Mouse (Mus musculus): ENCODE results near the gene Tmem176b. TPM values are rescaled to one million over a fixed set of nuclear protein-coding genes. Genes with fewer than 3 reads are reported as not detected.
A peak's percentile ranks its signal among the peaks of the same experiment; 100 is the strongest.

Gene Tmem176b
- polyA plus RNA-seq, 1 experiment from 2014 or later = 57.7 TPM

DNA sequence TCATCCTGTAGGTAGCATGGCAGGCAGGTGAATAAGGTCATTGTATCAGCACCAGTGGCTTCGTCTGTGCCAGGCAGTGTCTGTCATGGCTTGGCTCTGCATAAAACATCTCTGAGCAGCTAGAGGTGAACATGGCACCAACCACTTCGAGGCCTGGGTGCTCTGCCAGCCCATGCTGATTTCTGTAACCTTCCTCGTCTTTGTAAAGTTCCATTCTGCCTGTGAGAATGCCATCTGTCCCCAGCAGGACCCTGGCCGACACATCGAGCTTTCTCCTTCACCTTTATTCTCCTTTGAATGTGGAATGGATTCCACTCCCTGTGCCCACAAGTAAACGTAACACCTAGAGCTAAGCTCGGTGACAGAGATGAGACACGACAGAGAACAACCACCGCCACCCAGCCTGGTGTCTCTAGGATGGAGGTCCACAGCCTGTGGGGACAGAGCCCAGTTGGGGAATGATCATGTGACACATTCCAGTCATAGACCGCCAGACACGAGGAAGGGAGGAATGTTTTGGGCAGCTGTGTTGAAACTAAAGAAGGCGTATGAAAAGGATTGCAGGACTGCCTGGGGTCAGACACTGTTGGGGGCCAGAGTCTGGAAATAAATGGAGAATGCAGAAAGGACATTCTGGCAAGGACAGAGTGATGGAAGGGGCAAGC is 20.5 kb upstream of the Tmem176b start:
- Histone ChIP-seq H3K4me3 (no peak overlapping the region), H3K4me1 (peaks cover 13% of the 10 kb centered on the region), H3K9me3 (replicated peaks) (no peaks in the 10 kb centered on the region), H3K36me3 (no peaks in the 10 kb centered on the region), H3K27ac (no peak overlapping the region), H3K27me3 (ENCODE audit: low read depth, poor library complexity, severe bottlenecking) (no peaks in the 10 kb centered on the region)
- WGBS = 89% methylated on average over 12 of the region's 12 CpGs
- no peak for DNase-seq (ENCODE audit: low spot score)

DNA sequence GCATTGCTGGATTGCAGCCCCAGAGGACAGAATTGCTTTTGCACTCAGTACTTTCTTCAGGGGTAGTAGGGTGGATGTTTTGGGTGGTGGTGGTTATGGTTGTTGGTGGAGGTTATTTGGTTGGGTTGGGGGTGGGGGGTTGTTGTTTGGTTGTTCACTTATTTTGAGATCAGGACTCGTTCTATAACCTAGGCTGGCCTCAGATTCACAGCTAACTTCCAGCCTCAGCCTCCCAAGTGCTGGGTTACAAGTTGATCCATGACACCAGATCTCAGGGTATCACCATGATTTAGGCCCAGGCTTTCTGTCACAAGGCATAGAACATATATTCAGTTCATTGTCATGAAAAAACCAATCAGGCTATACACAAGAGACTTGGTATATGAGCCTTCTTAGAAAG is 19.6 kb upstream of the Tmem176b start:
- H3K9me3 ChIP-seq (replicated peaks) = no peaks in the 10 kb centered on the region
- H3K36me3 ChIP-seq = no peaks in the 10 kb centered on the region
- no peak overlapping the region for H3K4me3 ChIP-seq
- H3K4me1 ChIP-seq = peaks cover 13% of the 10 kb centered on the region
- 96% methylated on average over 1 of the region's 1 CpGs for WGBS
- no peaks in the 10 kb centered on the region for H3K27me3 ChIP-seq (ENCODE audit: low read depth, poor library complexity, severe bottlenecking)
- H3K27ac ChIP-seq = no peak overlapping the region
- no peak for DNase-seq (ENCODE audit: low spot score)

DNA sequence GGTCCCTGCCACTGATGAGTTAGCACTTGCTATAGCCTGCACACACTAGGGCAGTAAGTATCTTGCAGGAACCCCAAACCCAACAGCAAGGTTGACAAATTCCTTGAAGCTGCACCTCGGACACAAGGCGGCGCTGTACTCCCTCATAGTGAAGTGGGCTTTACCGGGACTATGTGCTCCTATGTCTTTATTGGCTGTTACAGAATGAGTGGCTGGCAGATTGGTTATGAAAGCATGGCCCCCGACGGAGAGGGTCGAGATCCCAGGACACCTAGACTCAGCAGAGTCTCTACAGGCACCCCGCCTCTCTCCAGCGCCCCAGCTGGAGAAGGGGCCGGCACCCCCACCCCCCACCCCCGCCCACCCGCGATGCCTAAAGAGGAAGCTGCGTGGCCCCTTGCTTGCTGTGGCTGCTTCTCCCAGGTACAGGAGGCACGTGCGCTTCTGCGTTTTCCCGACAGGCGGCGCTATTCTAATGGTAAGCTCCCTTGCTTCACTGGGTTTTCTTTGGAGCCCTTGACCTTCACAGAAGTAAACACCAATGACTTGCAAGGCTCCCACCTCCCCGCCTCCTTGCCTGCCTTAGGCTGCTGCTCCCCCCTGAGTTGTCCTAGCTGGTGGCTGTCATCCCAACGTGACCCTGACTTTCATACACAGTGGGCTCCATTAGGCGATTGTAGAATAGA is 19.0 kb upstream of the Tmem176b start:
- peak overlapping the region; percentile 37; the same call in 1 of the 2 replicates for H3K27ac ChIP-seq
- DNase-seq (ENCODE audit: low spot score) = peak; percentile 63
- no peaks in the 10 kb centered on the region for H3K36me3 ChIP-seq
- H3K27me3 ChIP-seq (ENCODE audit: low read depth, poor library complexity, severe bottlenecking) = no peaks in the 10 kb centered on the region
- peaks cover 13% of the 10 kb centered on the region for H3K4me1 ChIP-seq
- WGBS = 16% methylated on average over 23 of the region's 23 CpGs
- no peaks in the 10 kb centered on the region for H3K9me3 ChIP-seq (replicated peaks)
- H3K4me3 ChIP-seq = peak overlapping the region; percentile 43

DNA sequence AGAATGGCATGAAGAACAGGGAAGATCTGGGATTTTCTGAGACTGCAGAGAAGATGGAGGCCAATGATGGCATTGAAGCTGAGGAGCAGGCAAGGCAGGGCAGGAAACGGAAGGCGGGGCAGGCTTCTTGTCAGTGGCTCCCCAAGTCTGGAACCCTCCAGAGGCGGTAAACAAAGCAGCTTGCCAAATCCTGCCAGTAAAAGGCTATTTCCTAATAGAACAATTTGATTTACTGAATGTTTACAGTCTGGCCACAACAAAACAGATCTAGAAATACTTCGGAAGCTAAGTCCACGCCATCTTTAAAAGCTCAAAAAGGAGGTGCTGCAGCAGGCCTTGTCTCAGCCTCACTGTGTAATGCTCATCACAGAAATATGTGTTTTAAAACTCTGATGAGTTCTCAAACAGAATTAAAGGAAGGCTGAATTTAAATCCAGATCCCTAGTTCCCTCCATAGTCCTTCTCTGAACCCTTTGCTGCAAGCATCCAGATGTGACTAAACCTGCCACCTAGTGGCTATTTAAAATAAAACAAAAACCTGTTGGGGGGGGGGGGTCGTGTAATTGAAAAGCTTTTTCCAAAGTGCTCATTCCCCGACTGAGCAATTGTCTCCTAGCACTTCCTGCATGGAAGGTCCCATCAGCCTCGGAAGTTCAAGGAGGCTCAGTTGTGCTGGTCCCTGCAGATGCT is 16.5 kb upstream of the Tmem176b start:
- Histone ChIP-seq H3K27me3 (ENCODE audit: low read depth, poor library complexity, severe bottlenecking) (no peaks in the 10 kb centered on the region), H3K36me3 (no peaks in the 10 kb centered on the region), H3K9me3 (replicated peaks) (no peaks in the 10 kb centered on the region), H3K27ac (no peak overlapping the region), H3K4me3 (no peak overlapping the region), H3K4me1 (peaks cover 4% of the 10 kb centered on the region; the same call in 1 of the 2 replicates)
- 56% methylated on average over 8 of the region's 8 CpGs for WGBS
- DNase-seq (ENCODE audit: low spot score) = no peak

DNA sequence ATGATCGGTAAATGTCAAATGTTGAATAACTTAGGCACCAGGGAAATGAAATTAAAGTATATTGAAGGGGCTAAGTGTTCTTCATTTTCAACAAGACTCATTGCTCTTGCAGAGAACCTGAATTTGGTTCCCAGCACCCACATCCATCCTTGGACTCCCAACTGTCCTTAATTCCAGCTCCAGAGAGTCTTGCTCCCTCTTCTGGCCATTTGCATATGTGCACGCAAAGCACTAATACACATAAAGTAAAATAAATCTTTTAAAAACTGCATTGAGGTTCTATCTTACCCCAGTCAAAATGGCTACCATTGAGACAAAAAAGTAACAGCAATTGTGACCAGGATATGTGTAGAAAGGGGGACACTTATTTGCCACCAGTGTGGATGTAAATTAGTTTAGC is 12.9 kb upstream of the Tmem176b start:
- H3K4me1 ChIP-seq = peaks cover 8% of the 10 kb centered on the region
- H3K36me3 ChIP-seq = no peaks in the 10 kb centered on the region
- no peaks in the 10 kb centered on the region for H3K9me3 ChIP-seq (replicated peaks)
- WGBS = 98% methylated on average over 2 of the region's 2 CpGs
- no peak for DNase-seq (ENCODE audit: low spot score)
- no peak overlapping the region for H3K27ac ChIP-seq
- no peak overlapping the region for H3K4me3 ChIP-seq
- no peaks in the 10 kb centered on the region for H3K27me3 ChIP-seq (ENCODE audit: low read depth, poor library complexity, severe bottlenecking)

DNA sequence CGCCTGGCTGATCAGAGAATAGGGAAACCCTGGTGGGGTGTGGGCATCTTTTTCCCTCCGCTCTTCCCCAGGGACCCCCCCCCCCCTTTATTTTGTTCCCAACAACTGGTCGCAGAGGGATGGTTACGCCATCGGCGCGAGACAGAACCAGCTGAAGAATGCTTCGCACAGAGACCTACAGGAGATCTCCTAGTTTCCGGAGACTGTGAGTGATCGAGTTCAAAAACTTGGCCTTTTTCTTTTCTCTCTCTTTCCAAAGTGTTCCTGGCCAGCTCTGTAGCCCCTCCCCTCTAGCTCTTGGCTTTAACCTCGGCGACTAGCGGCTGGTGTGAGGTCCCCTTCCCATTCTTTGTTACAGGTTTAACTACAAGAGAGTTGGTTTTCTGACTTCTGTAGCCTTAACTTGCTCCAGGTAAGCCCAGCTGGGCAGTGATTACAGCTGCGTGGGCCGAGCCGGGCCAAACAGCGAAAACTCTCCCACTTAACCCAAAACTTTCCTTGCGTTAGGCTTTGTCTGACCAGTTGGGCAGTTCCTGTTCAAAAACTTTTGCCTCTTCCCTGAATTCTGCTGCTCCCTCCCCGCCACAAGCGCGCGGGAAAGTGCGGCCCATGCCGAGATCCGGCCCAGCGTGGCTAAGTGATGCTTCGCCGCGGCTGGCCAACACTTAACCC is 10.7 kb upstream of the Tmem176b start:
- Histone ChIP-seq H3K4me1 (peaks cover 8% of the 10 kb centered on the region), H3K9me3 (replicated peaks) (no peaks in the 10 kb centered on the region), H3K36me3 (no peaks in the 10 kb centered on the region), H3K4me3 (peak overlapping the region; percentile 48), H3K27ac (peak overlapping the region; percentile 89), H3K27me3 (ENCODE audit: low read depth, poor library complexity, severe bottlenecking) (no peaks in the 10 kb centered on the region)
- whole genome bisulfite sequencing = 1% methylated on average over 29 of the region's 29 CpGs
- peak; percentile 81 for DNase-seq (ENCODE audit: low spot score)

DNA sequence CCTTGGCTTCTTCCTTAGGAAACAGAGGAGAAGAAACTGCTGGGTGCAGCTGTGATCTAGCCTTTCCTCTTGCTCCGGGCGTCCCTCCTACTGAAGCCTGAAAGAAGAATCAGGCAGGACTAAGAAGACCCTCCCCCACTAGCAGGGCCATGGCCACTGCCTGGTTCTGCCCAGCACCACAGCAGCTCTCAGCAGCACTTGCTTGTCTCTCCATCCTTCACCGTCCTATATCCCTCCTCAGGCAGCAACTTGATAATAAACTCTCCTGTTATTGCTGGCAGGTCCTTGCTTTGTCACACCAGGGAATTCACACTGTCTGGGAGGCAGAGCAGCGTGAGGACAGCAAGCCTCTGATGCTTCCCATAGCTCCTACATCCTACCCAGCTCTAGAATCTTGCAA is 3.8 kb upstream of the Tmem176b start:
- peaks cover 29% of the 10 kb centered on the region for H3K36me3 ChIP-seq
- no peak overlapping the region for H3K27ac ChIP-seq
- peaks cover 25% of the 10 kb centered on the region for H3K4me1 ChIP-seq
- 64% methylated on average over 4 of the region's 4 CpGs for WGBS
- no peak for DNase-seq (ENCODE audit: low spot score)
- no peak overlapping the region for H3K4me3 ChIP-seq
- H3K27me3 ChIP-seq (ENCODE audit: low read depth, poor library complexity, severe bottlenecking) = no peaks in the 10 kb centered on the region
- no peaks in the 10 kb centered on the region for H3K9me3 ChIP-seq (replicated peaks)

DNA sequence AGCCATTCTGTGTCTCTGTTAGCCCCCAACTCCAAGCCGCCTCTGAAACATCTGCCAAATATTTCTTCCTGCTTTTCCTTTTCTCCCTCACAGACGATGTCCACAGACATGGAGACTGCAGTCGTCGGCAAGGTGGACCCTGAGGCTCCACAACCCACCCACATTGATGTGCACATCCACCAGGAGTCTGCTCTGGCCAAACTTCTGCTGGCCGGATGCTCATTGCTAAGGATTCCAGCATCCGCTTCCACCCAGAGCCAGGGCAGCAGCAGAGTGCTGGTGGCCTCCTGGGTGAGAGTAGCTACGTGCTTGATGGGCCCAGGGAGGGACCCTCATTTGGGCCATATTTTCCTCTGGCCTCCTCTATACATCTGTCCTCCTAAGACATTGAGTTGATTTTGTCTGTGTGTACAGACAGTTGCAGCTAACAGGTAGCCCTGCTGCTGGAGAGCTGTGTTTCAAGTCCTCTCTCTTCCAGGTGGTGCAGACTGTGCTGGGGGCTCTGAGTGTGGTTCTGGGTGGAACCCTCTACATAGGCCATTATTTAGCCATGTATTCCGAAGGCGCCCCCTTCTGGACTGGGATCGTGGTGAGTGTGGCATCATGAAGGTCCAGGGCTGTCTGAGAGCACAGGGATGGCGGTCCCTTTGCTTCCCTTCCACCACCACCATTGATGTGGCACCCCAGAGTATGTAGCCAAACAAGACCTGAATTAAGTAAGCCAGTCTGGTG is 981 bp upstream of the Tmem176b start:
- no peaks in the 10 kb centered on the region for H3K9me3 ChIP-seq (replicated peaks)
- peak overlapping the region; percentile 86 for H3K27ac ChIP-seq
- WGBS = 73% methylated on average over 11 of the region's 11 CpGs
- peaks cover 30% of the 10 kb centered on the region for H3K4me1 ChIP-seq
- no peak for DNase-seq (ENCODE audit: low spot score)
- peak overlapping the region; percentile 52 for H3K4me3 ChIP-seq
- H3K27me3 ChIP-seq (ENCODE audit: low read depth, poor library complexity, severe bottlenecking) = no peaks in the 10 kb centered on the region
- peaks cover 34% of the 10 kb centered on the region for H3K36me3 ChIP-seq

DNA sequence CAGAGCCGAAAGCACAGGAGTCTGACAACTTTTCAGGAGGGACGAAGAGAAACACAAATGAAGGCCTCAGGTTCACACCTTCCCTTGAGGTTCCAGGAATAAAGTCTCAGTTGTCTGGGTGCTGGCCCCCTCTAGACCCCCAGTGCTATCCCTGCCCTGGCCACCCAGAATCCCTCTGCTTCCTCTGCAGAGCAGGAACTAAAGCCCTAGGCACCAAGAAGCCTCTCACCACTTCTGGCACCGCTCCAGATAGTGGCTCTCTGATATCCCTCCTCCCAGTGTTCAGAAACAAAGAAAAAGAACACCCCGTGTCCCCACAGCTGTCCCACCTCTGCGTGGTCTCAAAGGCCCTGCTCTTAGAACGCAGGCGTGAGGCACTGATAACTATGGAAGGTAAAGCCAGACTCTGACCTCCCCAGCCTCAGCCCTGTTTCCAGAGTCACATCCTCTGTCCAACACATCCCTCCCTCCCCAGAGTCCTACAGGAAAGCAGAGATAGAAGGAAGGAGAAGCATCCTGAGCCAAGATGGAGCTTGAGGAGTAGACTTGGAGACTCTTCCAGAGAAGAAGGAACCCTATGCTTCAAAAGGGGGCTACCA is 826 bp downstream of the Tmem176b start, which contains the start of gene Tmem176a:
Gene Tmem176a, plus strand, starts transcription at position 549 of the 599 bp plus-strand sequence.
- 42% methylated on average over 7 of the region's 7 CpGs for WGBS
- Histone ChIP-seq H3K4me1 (peaks cover 30% of the 10 kb centered on the region), H3K27me3 (ENCODE audit: low read depth, poor library complexity, severe bottlenecking) (no peaks in the 10 kb centered on the region), H3K4me3 (peak within 1 kb of the TSS; percentile 52), H3K9me3 (replicated peaks) (no peaks in the 10 kb centered on the region), H3K27ac (peak within 1 kb of the TSS; percentile 86), H3K36me3 (peaks cover 39% of the 10 kb centered on the region)
- DNase-seq (ENCODE audit: low spot score) = no peak

DNA sequence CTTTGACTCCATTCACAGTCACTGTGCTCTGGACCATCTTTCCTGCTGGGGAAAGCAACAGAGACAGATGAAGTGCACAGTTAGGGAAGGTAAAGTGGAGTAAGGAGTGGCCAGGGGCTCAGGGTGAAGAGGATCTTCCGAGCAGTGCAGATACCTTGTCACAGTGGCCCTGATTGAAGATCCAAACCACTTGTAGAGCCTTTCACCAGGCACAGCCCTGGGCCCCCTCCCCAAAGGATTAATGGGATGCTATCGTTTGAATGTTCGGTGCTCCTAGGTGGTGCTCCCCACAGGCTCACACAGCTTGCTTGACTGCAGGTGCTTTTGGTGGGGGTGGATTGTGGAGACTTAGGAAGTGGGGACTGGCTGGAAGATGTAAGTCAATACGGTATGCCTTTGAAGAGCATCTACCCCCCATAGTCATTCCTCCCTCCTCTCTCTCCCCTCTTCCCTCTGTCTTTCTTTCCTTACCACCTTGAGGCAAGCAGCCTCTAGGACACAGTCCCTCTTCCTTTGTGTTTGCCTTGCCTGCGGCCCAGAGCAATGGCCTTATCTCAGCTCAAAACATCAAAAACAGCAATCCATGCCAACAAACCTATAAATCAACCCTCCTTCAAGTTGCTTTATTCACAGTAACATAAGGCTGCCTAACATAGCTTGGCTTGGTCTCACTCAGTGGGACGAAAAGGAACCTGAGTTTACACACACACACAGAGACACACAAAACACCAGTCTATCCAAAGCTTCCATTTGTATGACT is 2.8 kb downstream of the Tmem176b start:
- 81% methylated on average over 6 of the region's 6 CpGs for WGBS
- no peak for DNase-seq (ENCODE audit: low spot score)
- Histone ChIP-seq H3K4me1 (peaks cover 30% of the 10 kb centered on the region), H3K27me3 (ENCODE audit: low read depth, poor library complexity, severe bottlenecking) (no peaks in the 10 kb centered on the region), H3K4me3 (no peak overlapping the region), H3K36me3 (peaks cover 41% of the 10 kb centered on the region), H3K9me3 (replicated peaks) (no peaks in the 10 kb centered on the region), H3K27ac (no peak overlapping the region)

DNA sequence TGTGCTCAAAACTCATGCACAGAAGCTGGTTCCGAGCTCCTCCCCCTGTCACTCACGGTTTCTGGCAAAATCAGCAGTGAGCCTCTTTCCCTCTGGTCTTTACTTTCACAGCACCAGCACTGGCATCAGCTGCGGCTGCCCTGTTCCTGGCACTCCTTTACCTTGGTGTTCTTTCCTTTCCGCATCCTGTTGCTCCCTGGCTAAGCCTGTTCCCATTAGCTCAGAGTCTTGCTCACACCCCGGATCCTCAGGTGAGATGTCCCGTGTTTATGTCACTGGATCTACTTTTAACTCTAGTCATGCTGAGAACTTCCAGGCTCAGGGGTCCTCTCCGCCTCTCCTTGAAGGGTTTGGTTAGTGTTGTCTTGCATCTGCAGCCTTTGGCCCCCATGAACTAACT is 3.8 kb downstream of the Tmem176b start:
- Histone ChIP-seq H3K27ac (no peak overlapping the region), H3K36me3 (peaks cover 40% of the 10 kb centered on the region)
- no peak for DNase-seq (ENCODE audit: low spot score)

More for the DNA sequence above, 3.8 kb downstream of the Tmem176b start:
- 84% methylated on average over 7 of the region's 7 CpGs for WGBS
- Histone ChIP-seq H3K9me3 (replicated peaks) (no peaks in the 10 kb centered on the region), H3K4me1 (peaks cover 29% of the 10 kb centered on the region), H3K4me3 (no peak overlapping the region), H3K27me3 (ENCODE audit: low read depth, poor library complexity, severe bottlenecking) (no peaks in the 10 kb centered on the region)
